Mouse (Mus musculus): Measurements from ENCODE around the gene Lgr6.

GRCm38 (mm10) chr1:135086015-135086414 lies 19.1 kb downstream of the Lgr6 start:
- TF ChIP-seq CTCF (IDR thresholded peaks at IDR 0.05; ENCODE audit: control insufficient read depth, insufficient read depth, low read length) (no peak), POLR2A (IDR thresholded peaks at IDR 0.05; ENCODE audit: borderline replicate concordance, control insufficient read depth, low read depth, low read length) (no peak)
